Mouse (Mus musculus): ENCODE measurements around the gene Fez2.

DNA sequence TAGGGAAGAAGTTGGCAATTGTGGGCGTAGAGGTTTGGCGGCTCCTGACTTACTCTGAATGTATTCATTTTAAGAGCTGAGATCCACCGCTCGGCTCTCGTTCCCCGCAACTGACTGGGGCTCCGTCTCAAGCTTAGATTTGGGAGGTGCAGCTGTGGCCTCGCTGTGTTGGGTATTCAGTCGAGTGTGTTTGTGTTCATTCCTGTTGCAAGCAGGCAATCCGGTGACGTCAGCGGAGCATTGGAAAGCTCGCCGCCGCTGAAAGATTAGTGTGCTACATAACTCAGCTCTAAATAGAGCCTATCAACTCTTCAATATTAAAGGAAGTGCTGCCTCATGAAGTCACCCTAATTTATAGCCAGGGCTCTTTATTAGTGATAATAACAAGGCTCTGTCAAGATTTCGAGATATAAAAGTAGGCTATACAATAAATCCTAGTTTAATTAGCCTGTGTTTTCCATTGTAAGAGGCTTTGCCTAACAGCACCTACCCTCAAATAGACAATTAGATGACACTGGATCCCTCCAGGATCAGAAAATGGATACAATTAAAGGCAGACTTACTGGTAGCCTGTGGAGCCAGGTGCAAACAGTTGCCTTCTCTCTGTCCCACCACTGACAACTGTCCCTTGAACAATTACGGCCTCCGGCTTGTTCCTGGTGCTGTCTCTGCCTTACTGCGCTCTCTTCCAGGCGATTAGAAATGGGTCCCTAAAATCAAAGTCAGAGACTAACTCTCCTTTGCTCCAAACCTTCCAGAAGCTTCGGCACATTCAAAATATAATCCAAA lies 36.4 kb upstream of the Fez2 start:
- TF ChIP-seq CTCF (IDR thresholded peaks at IDR 0.05; ENCODE audit: low read depth, low read length) (no peak), POLR2A (IDR thresholded peaks at IDR 0.05; ENCODE audit: insufficient read depth, low read length) (no peak), EP300 (IDR thresholded peaks at IDR 0.05; ENCODE audit: insufficient read depth, low read depth, low read length) (no peak)
